Mouse (Mus musculus): ENCODE results near the gene Zcchc4. TPM values are rescaled to one million over a fixed set of nuclear protein-coding genes. Genes with fewer than 3 reads are reported as not detected.

Gene Zcchc4
- polyA plus RNA-seq, 1 experiment from 2014 or later: 5.7 TPM

- H3K4me3 ChIP-seq (ENCODE audit: low read depth, low read length): no peak overlapping the region
- TF ChIP-seq CTCF (IDR thresholded peaks at IDR 0.05; ENCODE audit: low read depth) (no peak), EP300 (optimal IDR thresholded peaks at IDR 0.05) (no peak)
- no peak for ATAC-seq (ENCODE audit: low FRiP score, low TSS enrichment)
Measured at GRCm38 (mm10) chr5:52868918-52869703, 93.9 kb downstream of the Zcchc4 start.

GRCm38 (mm10) chr5:52871461-52871860 is 96.3 kb downstream of the Zcchc4 start:
- Histone ChIP-seq H3K9ac (ENCODE audit: low read length) (no peak overlapping the region), H3K4me3 (ENCODE audit: low read depth, low read length) (no peak overlapping the region), H3K27ac (replicated peaks) (no peak overlapping the region), H3K4me1 (replicated peaks; ENCODE audit: control insufficient read depth, insufficient read depth) (no peaks in the 10 kb centered on the region), H3K27me3 (ENCODE audit: control insufficient read depth, insufficient read depth, low read length) (no peaks in the 10 kb centered on the region), H3K36me3 (ENCODE audit: control insufficient read depth, insufficient read depth, low read length) (peaks cover 9% of the 10 kb centered on the region; the same call in 1 of the 2 replicates), H3K9me3 (ENCODE audit: control insufficient read depth, low read length) (no peaks in the 10 kb centered on the region), H3K4me2 (replicated peaks; ENCODE audit: low read depth) (no peak overlapping the region)
- DNase-seq (ENCODE audit: low spot score) (no peak), ATAC-seq (ENCODE audit: low FRiP score, low TSS enrichment) (no peak)
- no peak for TF ChIP-seq CTCF (IDR thresholded peaks at IDR 0.05; ENCODE audit: low read depth)
- no peak for TF ChIP-seq EP300 (optimal IDR thresholded peaks at IDR 0.05)
- 20% methylated on average over 1 of the region's 1 CpGs for WGBS

More at GRCm38 (mm10) chr5:52868918-52869703, 93.9 kb downstream of the Zcchc4 start:
- Histone ChIP-seq H3K9ac (ENCODE audit: low read length) (no peak overlapping the region), H3K27ac (replicated peaks) (no peak overlapping the region), H3K36me3 (ENCODE audit: control insufficient read depth, insufficient read depth, low read length) (peaks cover 9% of the 10 kb centered on the region; the same call in 1 of the 2 replicates), H3K9me3 (ENCODE audit: control insufficient read depth, low read length) (no peaks in the 10 kb centered on the region), H3K4me2 (replicated peaks; ENCODE audit: low read depth) (no peak overlapping the region), H3K27me3 (ENCODE audit: control insufficient read depth, insufficient read depth, low read length) (no peaks in the 10 kb centered on the region), H3K4me1 (replicated peaks; ENCODE audit: control insufficient read depth, insufficient read depth) (no peaks in the 10 kb centered on the region)
- 76% methylated on average over 12 of the region's 12 CpGs for WGBS
- DNase-seq (ENCODE audit: low spot score): no peak

GRCm38 (mm10) chr5:52871986-52872385 is 96.8 kb downstream of the Zcchc4 start:
- TF ChIP-seq CTCF (IDR thresholded peaks at IDR 0.05; ENCODE audit: low read depth) (no peak), EP300 (optimal IDR thresholded peaks at IDR 0.05) (no peak)
- 94% methylated on average over 13 of the region's 13 CpGs for WGBS
- Histone ChIP-seq H3K4me1 (replicated peaks; ENCODE audit: control insufficient read depth, insufficient read depth) (no peaks in the 10 kb centered on the region), H3K9ac (ENCODE audit: low read length) (no peak overlapping the region), H3K27ac (replicated peaks) (no peak overlapping the region), H3K36me3 (ENCODE audit: control insufficient read depth, insufficient read depth, low read length) (peaks cover 9% of the 10 kb centered on the region; the same call in 1 of the 2 replicates), H3K4me3 (ENCODE audit: low read depth, low read length) (no peak overlapping the region), H3K9me3 (ENCODE audit: control insufficient read depth, low read length) (no peaks in the 10 kb centered on the region), H3K4me2 (replicated peaks; ENCODE audit: low read depth) (no peak overlapping the region), H3K27me3 (ENCODE audit: control insufficient read depth, insufficient read depth, low read length) (no peaks in the 10 kb centered on the region)
- DNase-seq (ENCODE audit: low spot score) (no peak), ATAC-seq (ENCODE audit: low FRiP score, low TSS enrichment) (no peak)

Other genes starting within 250 kb of the Zcchc4 start
- 4.8 and 5.5 TPM in 2 replicates for gene Lgi2, start 208.9 kb upstream of the Zcchc4 start, polyA plus RNA-seq (2015; fragmentation: Nextera tagmentation; extraction: Ambion mirVana)
- 6.1 and 6.2 TPM in 2 replicates for gene Sepsecs, start 105.7 kb upstream of the Zcchc4 start, polyA plus RNA-seq (2015; fragmentation: Nextera tagmentation; extraction: Ambion mirVana)
- gene Pi4k2b, start 33.8 kb upstream of the Zcchc4 start, polyA plus RNA-seq (2015; fragmentation: Nextera tagmentation; extraction: Ambion mirVana): 27.3 and 29.1 TPM in 2 replicates
- 37.3 and 43.9 TPM in 2 replicates for gene Anapc4, start 58.6 kb downstream of the Zcchc4 start, polyA plus RNA-seq (2015; fragmentation: Nextera tagmentation; extraction: Ambion mirVana)

Data from stomach, postnatal 0 days (tissue).